9 mouse cellular contexts compared by ENCODE assay signal in the genomic region with DNA sequence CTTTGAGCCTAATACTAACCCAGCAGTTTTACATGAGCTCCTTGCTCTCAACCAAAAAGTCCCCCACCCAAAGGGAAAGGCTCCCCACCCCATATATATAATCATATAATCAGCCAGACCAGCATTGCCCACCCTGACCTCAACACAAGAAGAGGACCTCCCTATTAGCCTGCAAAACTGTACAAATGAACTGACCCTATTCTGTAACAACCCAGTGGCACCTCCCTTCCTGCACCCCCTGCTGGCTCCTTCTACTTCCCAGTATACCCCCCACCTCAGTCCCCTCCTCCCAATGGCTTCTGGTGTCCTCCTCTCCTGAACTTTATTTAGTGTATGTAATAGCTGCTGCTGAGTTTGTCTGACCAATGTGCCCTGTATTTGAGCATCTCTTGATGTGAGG. TPM values are rescaled to one million over a fixed set of nuclear protein-coding genes. Genes with fewer than 3 reads are reported as not detected.
DNase-seq lines count a peak whose midpoint lies in the region; ATAC-seq lines count a peak whose summit lies in the region.
"Had no signal": no experiment of that assay in that cellular context is flagged by ENCODE, and none has a peak within 500 bp of the region (broad histone marks: within the 10 kb centered on the region; RNA-seq: fewer than 3 reads in every experiment).

No protein-coding gene starts in this region.

- peak overlapping the region; percentile 58 for H3K4me3 ChIP-seq in forebrain, embryonic 12.5 days (replicated peaks)
- H3K4me3 ChIP-seq in liver, embryonic 13.5 days (replicated peaks) = peak overlapping the region; percentile 68

- peak; percentile 87 for DNase-seq in heart, adult 11 months
- DNase-seq in heart, postnatal 14 days = no peak
- peak; percentile 29 for DNase-seq in A20 (ENCODE audit: low read depth, low spot score)
- no peak for DNase-seq in liver, embryonic 13.5 days
- DNase-seq in spleen, postnatal 36 days (ENCODE audit: low spot score in 2 of 2) = no peak
- DNase-seq in kidney, postnatal 4 days = no peak
- no peak for DNase-seq in left cerebral cortex, postnatal 10 days (ENCODE audit: extremely low spot score in 1 of 2, low spot score in 2 of 2)

- intact Hi-C loops in heart, postnatal 14 days (cut with DNase I) = loop anchor here (5.0 to 10.0 kb wide), 2 partner anchors 359 to 687 kb away; partner anchors contain the start of genes Zfp40 and Zfp945
- intact Hi-C loops in left cerebral cortex, postnatal 10 days (cut with DNase I) = no loop called here

- no peaks in the 10 kb centered on the region for H3K9me3 ChIP-seq in forebrain, embryonic 12.5 days
- no peaks in the 10 kb centered on the region for H3K9me3 ChIP-seq in liver, embryonic 13.5 days (replicated peaks)

- peaks cover 19% of the 10 kb centered on the region for H3K36me3 ChIP-seq in forebrain, embryonic 12.5 days (replicated peaks)
- peaks cover 18% of the 10 kb centered on the region for H3K36me3 ChIP-seq in liver, embryonic 13.5 days

- peaks cover 18% of the 10 kb centered on the region for H3K4me1 ChIP-seq in forebrain, embryonic 12.5 days
- H3K4me1 ChIP-seq in liver, embryonic 13.5 days (replicated peaks) = peaks cover 51% of the 10 kb centered on the region

- no peak for ATAC-seq in forebrain, embryonic 12.5 days (ENCODE audit: low FRiP score)
- ATAC-seq in liver, embryonic 13.5 days (ENCODE audit: low read depth) = no peak

- H3K9ac ChIP-seq in forebrain, embryonic 12.5 days = no peak overlapping the region
- peak overlapping the region; percentile 75 for H3K9ac ChIP-seq in liver, embryonic 13.5 days

- H3K27ac ChIP-seq in forebrain, embryonic 12.5 days = no peak overlapping the region
- H3K27ac ChIP-seq in liver, embryonic 13.5 days = peak overlapping the region; percentile 81

- peak overlapping the region; percentile 73 for H3K4me2 ChIP-seq in forebrain, embryonic 12.5 days
- H3K4me2 ChIP-seq in liver, embryonic 13.5 days = peak overlapping the region; percentile 84

- no peaks in the 10 kb centered on the region for H3K27me3 ChIP-seq in forebrain, embryonic 12.5 days
- H3K27me3 ChIP-seq in liver, embryonic 13.5 days = no peaks in the 10 kb centered on the region

RNA-seq across cellular contexts. Expression of gene Zfp213, which starts 12.6 kb away (rescaled TPM):
- 1 to 10 TPM; 4.9 to 5.8 TPM for total RNA-seq in heart, postnatal 14 days (2021)
- 22.7 and 23.7 TPM in 2 replicates for polyA plus RNA-seq in forebrain, embryonic 12.5 days (2016; fragmentation: Nextera tagmentation; extraction: Ambion mirVana)
- 5.5 and 6.5 TPM in 2 replicates for polyA plus RNA-seq in liver, embryonic 13.5 days (2015; fragmentation: Nextera tagmentation; extraction: Ambion mirVana)
- 1 to 10 TPM; 6.6 to 6.7 TPM for total RNA-seq in left cerebral cortex, postnatal 10 days (2021)

RNA-seq across cellular contexts. Expression of gene Zfp13, which starts 47.9 kb away (rescaled TPM):
- total RNA-seq in heart, postnatal 14 days (2021) = 1 to 10 TPM; 4.3 to 5.0 TPM
- polyA plus RNA-seq in forebrain, embryonic 12.5 days (2016; fragmentation: Nextera tagmentation; extraction: Ambion mirVana) = 22.1 and 22.6 TPM in 2 replicates
- polyA plus RNA-seq in liver, embryonic 13.5 days (2015; fragmentation: Nextera tagmentation; extraction: Ambion mirVana) = 1.2 and 1.6 TPM in 2 replicates
- total RNA-seq in left cerebral cortex, postnatal 10 days (2021) = 10 to 100 TPM; 29.3 to 33.8 TPM

RNA-seq across cellular contexts. Expression of gene Zscan10, which starts 49.2 kb away (rescaled TPM):
- not detected for total RNA-seq in heart, postnatal 14 days (2021)
- polyA plus RNA-seq in forebrain, embryonic 12.5 days (2016; fragmentation: Nextera tagmentation; extraction: Ambion mirVana) = 0.17 TPM in 1 of 2 replicates, not detected in the other
- polyA plus RNA-seq in liver, embryonic 13.5 days (2015; fragmentation: Nextera tagmentation; extraction: Ambion mirVana) = not detected in 2 replicates
- total RNA-seq in left cerebral cortex, postnatal 10 days (2021) = not detected
- total RNA-seq: common myeloid progenitor, adult 5-6 weeks had no signal

Comparison
In these comparisons a context has a peak if more than half of its experiments do, and no peak if none do; other contexts are left out.
1. DNase-seq: peak in heart, adult 11 months (single experiment) and A20 (single experiment); none in heart, postnatal 14 days (0 of 2), liver, embryonic 13.5 days (single experiment), spleen, postnatal 36 days (0 of 2), kidney, postnatal 4 days (0 of 2) and left cerebral cortex, postnatal 10 days (0 of 2).
2. RNA of gene Zfp13, which starts 47.9 kb away (total RNA-seq): 29.3 to 33.8 TPM in left cerebral cortex, postnatal 10 days; 4.3 to 5.0 TPM in heart, postnatal 14 days; every median in the first group is over 4 times any median in the second.